Mouse (Mus musculus) right cerebral cortex, postnatal 36 days (tissue): ENCODE measurements around the gene Skp1a.
"Not testable (repeated sequence)": the region's sequence is repeated elsewhere in the genome, so short reads cannot be mapped to it uniquely, and the experiment has no call there.

Source experiments
- DNase-seq, 2 experiments: peaks; one replicate each; pipeline ENCODE4 v3.0.0; 2022; ENCODE audit warnings: low spot score in 2 of 2, mixed read lengths in 1 of 2

The Skp1a gene

GRCm38 (mm10) chr11:52231606-52232541 is at the start of gene Skp1a:
Gene Skp1a (plus strand): TSS chr11:52231995.
- peak; percentile 83 to 86 for DNase-seq

- not testable (repeated sequence) for DNase-seq
These were observed 35.2 kb upstream of the Skp1a start for GRCm38 (mm10) chr11:52196496-52197023.

GRCm38 (mm10) chr11:52213887-52214286 is 17.9 kb upstream of the Skp1a start, which contains the start of gene Olfr1371:
Gene Olfr1371 (minus strand): TSS chr11:52213987.
- no peak for DNase-seq

- DNase-seq, result peak; percentile 29 to 39
These were observed 11.5 kb upstream of the Skp1a start for GRCm38 (mm10) chr11:52220282-52220681.

GRCm38 (mm10) chr11:52221921-52222320 is 9.9 kb upstream of the Skp1a start:
- DNase-seq, result not testable (repeated sequence)

GRCm38 (mm10) chr11:52222891-52223290 is 8.9 kb upstream of the Skp1a start:
- no peak for DNase-seq

GRCm38 (mm10) chr11:52223968-52224682 is 7.7 kb upstream of the Skp1a start:
- DNase-seq, result no peak

- DNase-seq, result no peak
These were observed 5.7 kb upstream of the Skp1a start for GRCm38 (mm10) chr11:52225986-52226599.

- no peak for DNase-seq
These were observed 4.7 kb upstream of the Skp1a start for GRCm38 (mm10) chr11:52227053-52227452.

GRCm38 (mm10) chr11:52227466-52228226 is 4.1 kb upstream of the Skp1a start:
- DNase-seq, result no peak

- no peak for DNase-seq
These were observed 2.9 kb upstream of the Skp1a start for GRCm38 (mm10) chr11:52228722-52229448.

- DNase-seq, result no peak
These were observed 1.1 kb upstream of the Skp1a start for GRCm38 (mm10) chr11:52230694-52231093.

GRCm38 (mm10) chr11:52233043-52233653 is 1.4 kb downstream of the Skp1a start:
- DNase-seq, result no peak

GRCm38 (mm10) chr11:52233906-52234305 is 2.1 kb downstream of the Skp1a start:
- no peak for DNase-seq

- no peak for DNase-seq
These were observed 2.7 kb downstream of the Skp1a start for GRCm38 (mm10) chr11:52234509-52234908.

GRCm38 (mm10) chr11:52240898-52241542 is 9.2 kb downstream of the Skp1a start:
- no peak for DNase-seq

GRCm38 (mm10) chr11:52249452-52249851 is 17.7 kb downstream of the Skp1a start:
- no peak for DNase-seq

GRCm38 (mm10) chr11:52251770-52252169 is 20.0 kb downstream of the Skp1a start:
- no peak for DNase-seq

- no peak for DNase-seq
These were observed 20.9 kb downstream of the Skp1a start for GRCm38 (mm10) chr11:52252692-52253091.
